Mouse (Mus musculus) heart, embryonic 14.5 days (tissue): ENCODE measurements around the gene Coro7. TPM values are rescaled to one million over a fixed set of nuclear protein-coding genes. Genes with fewer than 3 reads are reported as not detected.

Experiments
- ATAC-seq: fragments of 200-750 bp; cut with Nextera tagmentation; 2 replicates; pipeline ENCODE4 v1.8.0; 2017; ENCODE audit warnings: low read depth, moderate TSS enrichment; ENCODE audit not compliant: insufficient number of reproducible peaks, insufficient read depth, low FRiP score
- H3K27ac ChIP-seq, 2 experiments: fragments of 200-500 bp in 1 of 2; fragments of 300-500 bp in 1 of 2; sonication (generic) in 1 of 2; replicated peaks in 1 of 2; 2 replicates each; pipeline ENCODE4 v1.5.1; 2012 to 2014; ENCODE audit warnings: low read depth in 2 of 2, low read length in 2 of 2, control low read depth in 1 of 2, mild to moderate bottlenecking in 1 of 2, mixed read lengths in 1 of 2; ENCODE audit not compliant: control insufficient read depth in 1 of 2, insufficient read depth in 1 of 2
- H3K27me3 ChIP-seq: fragments of 300-500 bp; sonication (generic); 2 replicates; pipeline ENCODE4 v1.6.1; 2014; ENCODE audit warnings: mild to moderate bottlenecking, low read length, control low read depth; ENCODE audit not compliant: control insufficient read depth, insufficient read depth
- H3K36me3 ChIP-seq: fragments of 300-500 bp; sonication (generic); 2 replicates; pipeline ENCODE4 v1.6.1; 2014; ENCODE audit warnings: mild to moderate bottlenecking, control low read depth, low read length, mixed read lengths; ENCODE audit not compliant: control insufficient read depth, insufficient read depth
- H3K4me1 ChIP-seq, 2 experiments: fragments of 200-500 bp in 1 of 2; fragments of 300-500 bp in 1 of 2; sonication (generic) in 1 of 2; 2 replicates each; pipeline ENCODE4 v1.6.1; 2012 to 2014; ENCODE audit warnings: low read length in 2 of 2, control low read depth in 1 of 2, mixed read lengths in 1 of 2; ENCODE audit not compliant: control insufficient read depth in 2 of 2, insufficient read depth in 2 of 2
- H3K4me2 ChIP-seq: fragments of 300-500 bp; sonication (generic); 2 replicates; pipeline ENCODE4 v1.6.1; 2014; ENCODE audit warnings: mild to moderate bottlenecking, low read length
- H3K4me3 ChIP-seq, 2 experiments: fragments of 200-500 bp in 1 of 2; fragments of 300-500 bp in 1 of 2; sonication (generic) in 1 of 2; 2 replicates each; pipeline ENCODE4 v1.5.1; 2012 to 2014; ENCODE audit warnings: low read length in 2 of 2, mild to moderate bottlenecking in 2 of 2, control low read depth in 1 of 2, low read depth in 1 of 2, moderate library complexity in 1 of 2; ENCODE audit not compliant: control insufficient read depth in 1 of 2, insufficient read depth in 1 of 2
- H3K9ac ChIP-seq: fragments of 300-500 bp; sonication (generic); 2 replicates; pipeline ENCODE4 v1.6.1; 2014; ENCODE audit warnings: mild to moderate bottlenecking, low read length
- H3K9me3 ChIP-seq: fragments of 300-500 bp; sonication (generic); 2 replicates; pipeline ENCODE4 v1.6.1; 2016; ENCODE audit warnings: low read length, control low read depth; ENCODE audit not compliant: control insufficient read depth
- WGBS: fragments of 180-500 bp; shearing (Covaris S2); extraction: QIAGEN DNeasy Blood & Tissue Kit; methylation state at CpG from one replicate; pipeline ENCODE4 v1.1.7; 2014; 5-methylcytosine and 5-hydroxymethylcytosine counted together
- polyA plus RNA-seq: library from polyadenylated mRNA; unstranded; fragments of >200 nt; fragmentation: Nextera tagmentation; extraction: Ambion mirVana; gene quantifications from 2 replicates; pipeline ENCODE4 v1.2.1, GENCODE M21; 2014

The Coro7 gene
- polyA plus RNA-seq = 11.9 TPM in 2 replicates

GRCm38 (mm10) chr16:4679121-4680018 lies at the start of gene Coro7:
TSS of gene Coro7 (minus strand) at chr16:4679777.
- ATAC-seq = peak; percentile 88
- H3K4me3 ChIP-seq = peak within 1 kb of the TSS; percentile 58 to 65
- H3K36me3 ChIP-seq = peaks cover 21% of the 10 kb centered on the region
- no peaks in the 10 kb centered on the region for H3K9me3 ChIP-seq
- no peaks in the 10 kb centered on the region for H3K27me3 ChIP-seq
- 1% methylated on average over 47 of the region's 47 CpGs for WGBS
- H3K9ac ChIP-seq = peak within 1 kb of the TSS; percentile 76
- peak within 1 kb of the TSS in 1 of 2 experiments; percentile 4; a peak in 1 of 4 replicates for H3K27ac ChIP-seq
- peaks cover 6 to 20% of the 10 kb centered on the region in 2 experiments; a peak in 3 of 4 replicates for H3K4me1 ChIP-seq
- peak within 1 kb of the TSS; percentile 87 for H3K4me2 ChIP-seq

- ATAC-seq = no peak
- Histone ChIP-seq H3K4me1 (peaks cover 0 to 23% of the 10 kb centered on the region in 2 experiments; a peak in 1 of 4 replicates), H3K27ac (peak overlapping the region in 1 of 2 experiments; percentile 0; a peak in 1 of 4 replicates), H3K9ac (no peak overlapping the region), H3K27me3 (no peaks in the 10 kb centered on the region), H3K4me2 (peak overlapping the region; percentile 89), H3K4me3 (peak overlapping the region in 1 of 2 experiments; percentile 98; a peak in 1 of 4 replicates), H3K9me3 (no peaks in the 10 kb centered on the region), H3K36me3 (no peaks in the 10 kb centered on the region)
- 27% methylated on average over 1 of the region's 1 CpGs for WGBS
These were observed 48.4 kb upstream of the Coro7 start for GRCm38 (mm10) chr16:4727963-4728362.

GRCm38 (mm10) chr16:4727526-4727925 lies 47.9 kb upstream of the Coro7 start:
- 89% methylated on average over 1 of the region's 1 CpGs for WGBS
- H3K27ac ChIP-seq = peak overlapping the region in 1 of 2 experiments; percentile 0; a peak in 1 of 4 replicates
- peaks cover 0 to 23% of the 10 kb centered on the region in 2 experiments; a peak in 1 of 4 replicates for H3K4me1 ChIP-seq
- peak overlapping the region in 1 of 2 experiments; percentile 98; a peak in 2 of 4 replicates for H3K4me3 ChIP-seq
- peak overlapping the region; percentile 89 for H3K4me2 ChIP-seq
- H3K36me3 ChIP-seq = no peaks in the 10 kb centered on the region
- ATAC-seq = no peak
- no peaks in the 10 kb centered on the region for H3K27me3 ChIP-seq
- no peaks in the 10 kb centered on the region for H3K9me3 ChIP-seq
- peak overlapping the region; percentile 95 for H3K9ac ChIP-seq

- H3K27me3 ChIP-seq = no peaks in the 10 kb centered on the region
- peak overlapping the region; percentile 89 for H3K4me2 ChIP-seq
- under 1% methylated on average over 40 of the region's 40 CpGs for WGBS
- H3K9ac ChIP-seq = peak overlapping the region; percentile 95
- no peaks in the 10 kb centered on the region for H3K9me3 ChIP-seq
- no peaks in the 10 kb centered on the region for H3K36me3 ChIP-seq
- peak; percentile 74 for ATAC-seq
- peak overlapping the region; percentile 92 for H3K27ac ChIP-seq
- peak overlapping the region; percentile 96 to 98 for H3K4me3 ChIP-seq
- peaks cover 0 to 23% of the 10 kb centered on the region in 2 experiments; a peak in 1 of 4 replicates for H3K4me1 ChIP-seq
These were observed 47.1 kb upstream of the Coro7 start for GRCm38 (mm10) chr16:4726528-4727128.

- H3K4me3 ChIP-seq = peak within 1 kb of the TSS; percentile 96 to 98
- WGBS = 5% methylated on average over 34 of the region's 35 CpGs
- no peaks in the 10 kb centered on the region for H3K36me3 ChIP-seq
- H3K4me2 ChIP-seq = peak within 1 kb of the TSS; percentile 89
- H3K9ac ChIP-seq = peak within 1 kb of the TSS; percentile 95
- H3K4me1 ChIP-seq = peaks cover 0 to 23% of the 10 kb centered on the region in 2 experiments; a peak in 1 of 4 replicates
- peak; percentile 93 for ATAC-seq
- H3K27ac ChIP-seq = peak within 1 kb of the TSS; percentile 92
- H3K9me3 ChIP-seq = no peaks in the 10 kb centered on the region
- no peaks in the 10 kb centered on the region for H3K27me3 ChIP-seq
These were observed 46.4 kb upstream of the Coro7 start, which contains the start of gene Hmox2 for GRCm38 (mm10) chr16:4725780-4726527. TSS of gene Hmox2 (plus strand) at chr16:4726361.

- no peaks in the 10 kb centered on the region for H3K36me3 ChIP-seq
- H3K9me3 ChIP-seq = no peaks in the 10 kb centered on the region
- WGBS = 71% methylated on average over 4 of the region's 4 CpGs
- H3K27me3 ChIP-seq = no peaks in the 10 kb centered on the region
- H3K9ac ChIP-seq = no peak overlapping the region
- no peak for ATAC-seq
- H3K4me1 ChIP-seq = peaks cover 0 to 23% of the 10 kb centered on the region in 2 experiments; a peak in 1 of 4 replicates
- no peak overlapping the region for H3K4me2 ChIP-seq
- H3K27ac ChIP-seq = no peak overlapping the region
- no peak overlapping the region for H3K4me3 ChIP-seq
These were observed 45.7 kb upstream of the Coro7 start for GRCm38 (mm10) chr16:4725266-4725665.

GRCm38 (mm10) chr16:4722915-4723209 lies 43.3 kb upstream of the Coro7 start:
- no peaks in the 10 kb centered on the region for H3K36me3 ChIP-seq
- 45% methylated on average over 3 of the region's 3 CpGs for WGBS
- H3K9me3 ChIP-seq = no peaks in the 10 kb centered on the region
- no peak overlapping the region for H3K4me2 ChIP-seq
- ATAC-seq = no peak
- H3K4me3 ChIP-seq = no peak overlapping the region
- no peak overlapping the region for H3K27ac ChIP-seq
- H3K4me1 ChIP-seq = peaks cover 0 to 11% of the 10 kb centered on the region in 2 experiments; a peak in 1 of 4 replicates
- no peak overlapping the region for H3K9ac ChIP-seq
- no peaks in the 10 kb centered on the region for H3K27me3 ChIP-seq
